Mouse (Mus musculus) CD4-positive, CD25-positive, alpha-beta regulatory T cell, adult 2 months (primary cell): ENCODE measurements around the gene Sdk1.

Experiments
- DNase-seq: peaks from one replicate; pipeline ENCODE4 v3.0.0-alpha.2; 2012; ENCODE audit warnings: low read depth, low spot score

Gene Sdk1

DNA sequence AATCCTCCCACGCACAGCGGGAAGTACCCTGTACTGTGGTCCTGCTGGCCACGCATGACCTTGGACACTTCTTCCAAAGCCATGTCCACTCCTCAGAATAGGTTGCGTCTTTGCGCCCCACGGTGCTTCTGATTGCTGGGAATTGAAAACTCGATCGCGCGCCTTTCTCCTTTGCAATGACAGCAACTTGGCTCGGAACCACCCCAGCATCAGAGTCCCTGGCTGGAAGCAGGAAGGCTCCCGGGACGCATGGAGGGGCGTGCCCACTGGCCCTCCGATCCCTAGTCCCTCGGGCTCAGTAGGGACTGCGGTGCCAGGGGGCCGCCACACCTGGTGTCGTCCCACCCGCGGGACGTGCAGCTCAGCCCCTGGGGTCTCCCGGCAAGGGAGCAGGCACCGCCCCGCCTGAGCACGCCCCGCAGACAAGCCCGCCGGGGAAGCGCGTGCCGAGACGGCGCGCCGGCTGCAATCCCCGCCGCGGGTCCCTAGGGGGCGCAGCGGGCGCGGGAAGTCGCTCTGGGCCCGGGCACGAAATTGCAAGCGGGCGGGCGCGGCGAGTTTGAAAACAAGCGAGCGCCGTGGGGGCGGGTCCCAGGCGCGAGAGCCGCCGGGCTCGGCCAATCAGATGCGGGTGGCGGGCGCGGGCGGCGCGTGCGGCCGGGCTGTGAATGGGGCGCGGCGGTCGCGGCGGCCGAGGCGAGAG is at the start of gene Sdk1:
Gene Sdk1, plus strand, starts transcription at position 650 of the 703 bp plus-strand sequence.
- DNase-seq = peak; percentile 91

DNA sequence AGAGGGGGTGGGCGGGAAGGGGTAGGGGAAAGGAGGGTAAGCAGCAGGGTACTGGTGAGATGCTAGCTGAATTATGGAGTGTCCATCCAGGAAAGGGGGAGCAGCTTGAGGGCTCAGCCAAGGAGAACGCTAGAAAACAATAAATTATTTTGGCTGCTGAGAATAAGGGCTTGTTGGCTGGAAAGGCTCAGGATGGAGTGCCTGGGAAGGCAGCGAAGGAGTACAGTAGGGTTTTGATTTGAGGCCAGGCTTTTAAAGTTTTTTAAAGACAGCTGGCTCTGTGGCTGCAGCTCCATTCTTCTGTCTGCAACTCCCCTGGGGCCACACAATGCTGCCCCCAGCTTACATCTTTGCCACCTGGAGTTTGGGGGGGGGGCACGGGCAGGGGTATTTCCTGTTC is 44.0 kb upstream of the Sdk1 start:
- no peak for DNase-seq

DNA sequence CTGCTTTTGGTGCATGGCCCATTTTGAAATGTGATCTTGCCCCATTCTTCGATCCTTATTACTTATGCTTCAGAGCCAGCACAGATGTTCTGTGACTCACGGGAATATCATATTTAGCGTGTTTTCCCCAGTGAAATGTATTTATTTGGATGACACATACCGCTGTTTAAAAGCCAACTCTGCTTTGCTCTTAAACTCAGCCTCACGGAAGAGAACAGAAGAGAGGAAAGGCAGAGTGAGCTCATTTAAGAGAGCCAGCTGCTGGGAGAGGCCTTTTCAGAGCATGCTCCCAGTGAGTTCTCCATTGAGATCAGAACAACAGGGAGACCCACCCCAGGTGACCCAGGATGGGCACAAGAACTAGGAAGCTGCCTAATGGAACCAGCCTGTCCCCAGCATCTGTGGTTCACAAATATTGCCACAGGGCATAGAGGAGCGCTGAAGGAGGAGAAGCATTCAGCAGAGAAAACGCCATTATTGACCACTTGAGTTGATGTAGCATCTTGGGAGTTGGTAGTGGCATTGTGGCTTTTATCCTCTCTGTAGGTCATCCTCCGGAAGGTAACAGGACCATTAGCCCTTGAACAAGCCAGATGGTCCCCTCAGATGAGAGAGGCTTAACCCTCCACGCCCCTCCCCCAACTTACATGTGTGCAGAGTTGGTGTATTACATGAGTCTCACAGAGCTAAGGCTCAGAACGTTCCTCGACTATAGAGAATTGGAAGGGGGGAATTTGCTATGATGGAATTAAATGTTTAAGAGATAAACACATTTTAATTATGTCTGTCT is 38.8 kb upstream of the Sdk1 start:
- DNase-seq = no peak

DNA sequence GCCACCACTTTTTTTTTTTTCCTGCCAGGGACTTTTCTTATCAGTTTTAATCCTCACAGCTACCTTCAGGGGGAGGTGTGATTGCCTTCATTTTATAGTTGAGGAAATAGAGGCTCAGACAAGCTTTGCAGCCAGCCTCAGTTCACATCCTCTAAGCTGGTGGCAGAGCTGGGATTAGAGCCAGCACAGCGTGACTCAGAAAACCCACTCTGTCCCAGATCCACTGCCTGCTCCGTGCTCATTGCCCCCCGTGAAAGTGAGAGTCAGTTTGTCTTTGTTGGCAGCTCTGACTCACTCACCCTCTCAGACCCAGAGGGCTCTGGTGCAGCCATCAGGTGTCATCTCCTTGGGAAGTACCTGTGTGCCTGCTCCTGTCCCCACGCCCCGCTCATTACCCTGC is 34.2 kb upstream of the Sdk1 start:
- DNase-seq = no peak

GRCm38 (mm10) chr5:141225243-141225642 is 16.0 kb upstream of the Sdk1 start:
- DNase-seq = no peak

GRCm38 (mm10) chr5:141234326-141234725 is 7.0 kb upstream of the Sdk1 start:
- no peak for DNase-seq

DNA sequence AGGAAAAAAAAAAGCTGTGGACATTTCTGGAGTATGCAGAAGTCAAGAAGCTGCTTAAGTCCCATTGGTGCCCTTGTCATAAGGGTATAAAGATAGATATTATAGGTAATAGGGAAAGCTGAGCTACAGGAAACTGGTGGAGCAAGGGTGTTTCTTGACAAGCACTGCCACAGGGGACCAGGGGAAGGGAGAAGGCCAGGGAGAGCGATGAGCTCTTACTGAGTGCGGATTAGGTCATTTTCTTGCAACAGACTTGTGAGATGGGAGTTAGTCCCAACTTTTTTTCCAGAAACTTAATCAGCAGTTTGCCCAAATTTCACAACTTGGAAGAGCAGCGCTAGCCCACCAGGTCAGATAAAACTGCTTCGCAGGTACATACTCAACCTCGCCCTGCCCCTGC is 1.9 kb upstream of the Sdk1 start:
- no peak for DNase-seq

DNA sequence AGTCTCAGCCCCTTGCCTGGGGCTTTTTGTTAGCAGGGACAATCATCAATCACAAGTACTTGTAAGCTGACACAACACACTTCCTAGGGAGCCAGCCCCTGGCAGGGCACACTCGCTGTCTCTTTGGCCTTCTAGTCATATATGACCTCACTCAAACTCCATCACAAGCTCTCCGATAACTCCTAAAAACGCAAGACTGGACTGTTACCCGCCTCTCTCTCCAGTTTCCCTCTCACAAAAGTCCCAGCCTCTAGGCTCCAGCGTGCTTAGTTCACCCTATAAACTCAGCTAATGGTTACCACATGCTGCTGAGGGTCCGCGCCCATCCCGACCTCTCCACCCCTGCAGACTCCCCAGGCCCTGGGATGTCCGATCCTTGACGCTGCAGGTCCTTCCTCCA is 849 bp upstream of the Sdk1 start:
- DNase-seq = peak; percentile 3

DNA sequence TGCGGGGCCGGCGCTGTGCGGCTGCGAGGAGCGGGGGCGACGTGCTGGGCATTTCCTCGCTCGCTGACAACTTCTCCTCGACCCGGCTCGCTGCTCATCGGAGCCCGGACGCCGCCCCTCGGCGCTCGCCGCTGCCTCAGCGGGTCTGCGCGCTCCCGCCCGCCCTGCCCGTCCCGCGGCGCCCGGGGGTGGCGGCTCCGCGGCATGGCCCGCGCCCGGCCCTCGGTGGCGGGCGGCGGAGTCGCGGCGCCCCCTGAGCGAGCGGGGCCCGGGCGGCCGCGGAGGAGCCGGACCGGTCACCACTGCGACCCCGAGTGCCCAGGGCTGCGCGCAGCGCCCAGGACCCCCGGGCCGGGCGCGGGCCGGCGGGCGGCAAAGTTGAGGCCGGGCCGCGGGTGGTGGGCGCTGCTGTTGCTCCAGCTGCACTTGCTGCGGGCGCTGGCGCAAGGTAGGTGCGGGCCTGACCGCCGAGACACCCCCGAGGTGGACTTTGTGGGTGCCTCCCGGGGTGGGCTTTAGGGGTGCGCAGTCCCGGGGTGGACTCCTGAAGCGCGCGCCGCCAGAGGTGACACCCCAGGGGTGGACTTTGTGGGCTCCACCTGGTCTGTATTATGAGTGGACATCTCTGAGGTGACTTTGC is 475 bp downstream of the Sdk1 start:
- peak; percentile 6 for DNase-seq

GRCm38 (mm10) chr5:141243253-141243965 is 2.1 kb downstream of the Sdk1 start:
- DNase-seq = peak; percentile 36

GRCm38 (mm10) chr5:141264253-141264652 is 23.0 kb downstream of the Sdk1 start:
- DNase-seq = no peak

- peak; percentile 5 for DNase-seq
Measured at GRCm38 (mm10) chr5:141277112-141277511, 35.8 kb downstream of the Sdk1 start.

DNA sequence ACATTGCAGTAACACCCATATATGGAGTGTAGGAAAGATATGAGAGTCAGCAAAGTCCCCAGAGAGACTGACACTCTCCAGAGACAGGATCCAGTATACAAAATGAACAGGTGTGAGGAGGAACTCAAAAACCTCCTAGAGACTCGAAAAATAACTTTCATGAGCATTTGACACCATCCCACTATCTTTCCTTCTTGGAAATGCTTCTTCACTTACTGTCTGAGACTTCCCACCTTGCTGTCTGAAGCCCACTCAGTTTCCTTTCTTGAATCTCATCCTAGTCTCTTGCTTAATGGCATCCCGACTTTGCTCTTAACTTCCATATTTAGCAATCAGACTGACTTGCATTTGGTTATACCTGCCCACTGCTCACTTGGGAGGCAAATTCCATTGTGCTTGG is 40.5 kb downstream of the Sdk1 start:
- DNase-seq = no peak

DNA sequence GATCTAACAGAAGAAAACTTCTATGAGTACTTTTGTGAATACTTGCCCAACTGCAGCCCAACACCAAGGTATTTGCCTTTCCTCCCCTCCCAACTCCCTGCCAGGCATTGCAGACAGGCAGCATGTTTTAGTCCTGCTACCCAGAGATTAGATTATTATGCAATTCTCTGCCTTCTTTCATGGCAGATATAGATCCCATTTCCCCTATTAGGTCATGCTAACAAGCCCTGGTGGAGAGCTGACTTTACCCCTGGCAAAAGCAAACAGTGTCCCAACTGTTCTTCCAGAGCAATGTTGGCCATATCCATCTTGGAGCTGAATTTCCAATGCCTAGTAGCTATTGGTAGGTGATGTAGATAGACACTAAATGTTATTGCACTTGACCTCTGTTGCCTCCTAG is 48.3 kb downstream of the Sdk1 start:
- no peak for DNase-seq

DNA sequence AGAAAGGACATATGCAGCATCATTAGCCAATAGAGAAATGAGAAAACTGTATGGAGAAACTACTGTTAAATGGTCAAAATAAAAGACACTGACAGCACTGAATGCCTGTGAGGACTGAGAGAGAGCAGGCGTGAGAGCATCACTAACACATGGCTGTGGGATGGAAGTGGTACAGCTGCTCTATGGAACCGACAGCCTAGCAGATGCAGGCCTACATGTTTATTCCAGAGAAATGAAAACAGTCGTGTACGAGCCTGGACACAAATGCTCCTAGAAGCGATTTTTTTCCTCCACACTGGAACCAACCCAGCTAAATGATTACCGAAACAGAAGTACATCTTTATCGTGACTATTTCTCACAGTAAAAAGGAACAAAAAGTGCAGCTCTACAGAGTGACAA is 54.0 kb downstream of the Sdk1 start:
- DNase-seq = no peak

- no peak for DNase-seq
Measured at GRCm38 (mm10) chr5:141302287-141302694, 61.0 kb downstream of the Sdk1 start.

GRCm38 (mm10) chr5:141303746-141304145 is 62.5 kb downstream of the Sdk1 start:
- no peak for DNase-seq

DNA sequence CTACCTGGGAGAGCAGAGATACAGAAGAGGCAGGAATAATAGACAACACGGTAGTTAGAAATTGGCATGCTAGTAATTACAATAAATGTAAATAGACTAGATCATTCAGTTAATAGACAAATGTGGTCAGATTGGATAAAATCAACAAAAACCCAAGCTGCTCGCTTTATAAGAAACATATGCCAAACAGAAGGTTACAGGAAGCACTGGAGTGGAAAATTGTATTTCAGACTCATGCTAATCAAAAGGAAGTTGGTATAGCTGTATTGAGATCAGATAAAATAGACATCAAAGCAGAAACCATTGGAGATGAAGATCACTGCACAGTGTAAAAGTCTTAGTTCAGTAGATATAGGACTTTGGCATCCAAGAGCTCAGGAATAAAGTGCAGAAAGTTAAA is 63.4 kb downstream of the Sdk1 start:
- DNase-seq = peak; percentile 0

- no peak for DNase-seq
Measured at GRCm38 (mm10) chr5:141310641-141311040, 69.4 kb downstream of the Sdk1 start.

- DNase-seq = no peak
Measured at GRCm38 (mm10) chr5:141311801-141312200, 70.5 kb downstream of the Sdk1 start.

- no peak for DNase-seq
Measured at GRCm38 (mm10) chr5:141312305-141312704, 71.0 kb downstream of the Sdk1 start.

DNA sequence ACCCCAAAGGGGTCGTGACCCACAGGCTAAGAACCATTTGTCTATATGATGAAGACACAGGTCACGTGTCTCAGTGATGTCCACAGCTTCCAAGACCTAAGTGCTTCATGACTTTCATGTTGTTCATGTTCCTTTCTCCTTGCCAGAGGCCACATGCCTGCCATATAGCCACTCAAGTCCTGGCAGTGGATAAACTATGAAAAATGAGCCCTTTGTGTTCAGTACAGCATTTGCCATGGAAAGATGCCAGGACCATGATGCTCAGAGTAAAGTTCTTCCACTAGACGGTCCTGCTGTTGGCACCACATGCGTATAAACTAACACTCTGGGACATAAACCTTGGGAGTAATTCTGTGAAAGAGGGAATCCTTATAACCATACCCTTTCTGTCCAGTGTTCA is 75.8 kb downstream of the Sdk1 start:
- DNase-seq = no peak
